Comparison of ENCODE assay signal across 9 mouse cellular contexts in genomic region chr4:123248971-123249567, GRCm38 (mm10). TPM values are rescaled to one million over a fixed set of nuclear protein-coding genes. Genes with fewer than 3 reads are reported as not detected.
DNase-seq lines count a peak whose midpoint lies in the region; ATAC-seq and TF ChIP-seq lines count a peak whose summit lies in the region.
"Had no signal": no experiment of that assay in that cellular context is flagged by ENCODE, and none has a peak within 500 bp of the region (broad histone marks: within the 10 kb centered on the region; RNA-seq: fewer than 3 reads in every experiment).

No protein-coding gene starts in this region.

- H3K4me2 ChIP-seq in hindbrain, embryonic 11.5 days (replicated peaks; ENCODE audit: low read depth, low read length) = no peak overlapping the region

- no peaks in the 10 kb centered on the region for H3K9me3 ChIP-seq in hindbrain, embryonic 10.5 days
- H3K9me3 ChIP-seq in hindbrain, embryonic 11.5 days (ENCODE audit: control insufficient read depth, low read length) = no peaks in the 10 kb centered on the region

- no peak for DNase-seq in hindbrain, embryonic 10.5 days (ENCODE audit: low spot score)
- DNase-seq in hindbrain, embryonic 11.5 days (ENCODE audit: low spot score) = no peak
- peak; percentile 36 to 75 for DNase-seq in gastrocnemius, postnatal 4 days (ENCODE audit: low spot score in 2 of 2)
- DNase-seq in layer of hippocampus, postnatal 10 days (ENCODE audit: low spot score in 2 of 2) = peak; percentile 69 to 71
- DNase-seq in T-cell, adult 2 months (ENCODE audit: low spot score) = no peak

- no peaks in the 10 kb centered on the region for H3K27me3 ChIP-seq in hindbrain, embryonic 10.5 days (ENCODE audit: insufficient read depth, poor library complexity, severe bottlenecking)
- no peaks in the 10 kb centered on the region for H3K27me3 ChIP-seq in hindbrain, embryonic 11.5 days (ENCODE audit: control insufficient read depth, insufficient read depth, low read length)

- WGBS in hindbrain, embryonic 10.5 days = 82% methylated on average over 7 of the region's 7 CpGs
- 80% methylated on average over 7 of the region's 7 CpGs for WGBS in hindbrain, embryonic 11.5 days
- WGBS in olfactory bulb, adult 2 months = 65% methylated on average over 7 of the region's 7 CpGs

- H3K9ac ChIP-seq in hindbrain, embryonic 11.5 days (ENCODE audit: low read depth, low read length) = no peak overlapping the region

- ATAC-seq in hindbrain, embryonic 11.5 days (ENCODE audit: low FRiP score) = no peak
- ATAC-seq in cerebellum, adult (ENCODE audit: insufficient number of reproducible peaks, low FRiP score, low TSS enrichment) = peak; percentile 90
- ATAC-seq in CD4-positive, CD25-positive, alpha-beta regulatory T cell, adult 4 months = no peak

- no peak for TF ChIP-seq CTCF in olfactory bulb, adult 2 months (IDR thresholded peaks at IDR 0.05; ENCODE audit: insufficient read depth, low read depth, low read length)

- H3K4me1 ChIP-seq in hindbrain, embryonic 10.5 days (replicated peaks) = peaks cover 35% of the 10 kb centered on the region
- no peaks in the 10 kb centered on the region for H3K4me1 ChIP-seq in hindbrain, embryonic 11.5 days (replicated peaks; ENCODE audit: control insufficient read depth, insufficient read depth, low read length)
- H3K4me1 ChIP-seq in olfactory bulb, adult 2 months (ENCODE audit: control insufficient read depth, insufficient read depth, low read length) = peaks cover 26% of the 10 kb centered on the region

- peak overlapping the region; percentile 24; the same call in 1 of the 2 replicates for H3K27ac ChIP-seq in hindbrain, embryonic 10.5 days
- no peak overlapping the region for H3K27ac ChIP-seq in hindbrain, embryonic 11.5 days (ENCODE audit: low read depth, low read length)
- H3K27ac ChIP-seq in olfactory bulb, adult 2 months (ENCODE audit: insufficient read depth, low read depth, low read length) = peak overlapping the region; percentile 31

- no peaks in the 10 kb centered on the region for H3K36me3 ChIP-seq in hindbrain, embryonic 10.5 days
- no peaks in the 10 kb centered on the region for H3K36me3 ChIP-seq in hindbrain, embryonic 11.5 days (ENCODE audit: control insufficient read depth, insufficient read depth, low read length)

- TF ChIP-seq POLR2A in olfactory bulb, adult 2 months (IDR thresholded peaks at IDR 0.05; ENCODE audit: insufficient read depth, low read depth, low read length) = no peak

- H3K4me3 ChIP-seq in hindbrain, embryonic 10.5 days = no peak overlapping the region
- H3K4me3 ChIP-seq in hindbrain, embryonic 11.5 days (ENCODE audit: low read depth, low read length) = no peak overlapping the region
- no peak overlapping the region for H3K4me3 ChIP-seq in olfactory bulb, adult 2 months (ENCODE audit: insufficient read depth, low read depth, low read length)

RNA-seq across cellular contexts. Expression of gene Pabpc4, which starts 13.1 kb away (rescaled TPM):
- polyA plus RNA-seq in hindbrain, embryonic 10.5 days (2016; fragmentation: Nextera tagmentation; extraction: Ambion mirVana) = 36.2 and 51.2 TPM in 2 replicates
- 38.0 and 47.1 TPM in 2 replicates for polyA plus RNA-seq in hindbrain, embryonic 11.5 days (2014; fragmentation: Nextera tagmentation; extraction: Ambion mirVana)
- total RNA-seq in gastrocnemius, postnatal 4 days (2021) = 100 to 1,000 TPM; 209 to 262 TPM
- total RNA-seq in layer of hippocampus, postnatal 10 days (2021) = 10 to 100 TPM; 47.0 to 49.9 TPM
- not detected in 2 replicates for polyA plus RNA-seq in olfactory bulb, adult 2 months (2012; ENCODE audit: insufficient read depth, insufficient read length, low replicate concordance, missing spikeins)
- 10 to 100 TPM; 10.3 to 17.7 TPM for polyA plus RNA-seq in CD4-positive, CD25-positive, alpha-beta regulatory T cell, adult 4 months (2017; shearing (Covaris generic))

RNA-seq across cellular contexts. Expression of gene Heyl, which starts 15.7 kb away (rescaled TPM):
- 11.5 and 21.7 TPM in 2 replicates for polyA plus RNA-seq in hindbrain, embryonic 10.5 days (2016; fragmentation: Nextera tagmentation; extraction: Ambion mirVana)
- 10.5 and 14.2 TPM in 2 replicates for polyA plus RNA-seq in hindbrain, embryonic 11.5 days (2014; fragmentation: Nextera tagmentation; extraction: Ambion mirVana)
- total RNA-seq in gastrocnemius, postnatal 4 days (2021) = 10 to 100 TPM; 25.9 to 30.8 TPM
- 1 to 10 TPM; 7.3 to 8.5 TPM for total RNA-seq in layer of hippocampus, postnatal 10 days (2021)
- polyA plus RNA-seq in olfactory bulb, adult 2 months (2012; ENCODE audit: insufficient read depth, insufficient read length, low replicate concordance, missing spikeins) = not detected in 2 replicates
- polyA plus RNA-seq in CD4-positive, CD25-positive, alpha-beta regulatory T cell, adult 4 months (2017; shearing (Covaris generic)) = not detected
- total RNA-seq: neutrophil, adult 5-6 weeks had no signal

RNA-seq across cellular contexts. Expression of gene Nt5c1a, which starts 47.8 kb away (rescaled TPM):
- polyA plus RNA-seq in hindbrain, embryonic 10.5 days (2016; fragmentation: Nextera tagmentation; extraction: Ambion mirVana) = not detected in 2 replicates
- polyA plus RNA-seq in hindbrain, embryonic 11.5 days (2014; fragmentation: Nextera tagmentation; extraction: Ambion mirVana) = not detected in 2 replicates
- 1 to 10 TPM; 3.3 to 9.3 TPM for total RNA-seq in gastrocnemius, postnatal 4 days (2021)
- 1 to 10 TPM; 6.9 to 7.4 TPM for total RNA-seq in layer of hippocampus, postnatal 10 days (2021)
- polyA plus RNA-seq in olfactory bulb, adult 2 months (2012; ENCODE audit: insufficient read depth, insufficient read length, low replicate concordance, missing spikeins) = not detected in 2 replicates
- polyA plus RNA-seq in CD4-positive, CD25-positive, alpha-beta regulatory T cell, adult 4 months (2017; shearing (Covaris generic)) = not detected
- total RNA-seq: neutrophil, adult 5-6 weeks had no signal

Comparison
In these comparisons a context has a peak if more than half of its experiments do, and no peak if none do; other contexts are left out.
1. DNase-seq: peak in gastrocnemius, postnatal 4 days (2 of 2) and layer of hippocampus, postnatal 10 days (2 of 2); none in hindbrain, embryonic 10.5 days (single experiment), hindbrain, embryonic 11.5 days (single experiment) and T-cell, adult 2 months (single experiment).
2. RNA of gene Heyl, which starts 15.7 kb away (polyA plus RNA-seq): 11.5 to 21.7 TPM in hindbrain, embryonic 10.5 days and 10.5 to 14.2 TPM in hindbrain, embryonic 11.5 days; not detected in olfactory bulb, adult 2 months and not detected in CD4-positive, CD25-positive, alpha-beta regulatory T cell, adult 4 months; every median in the first group is over 10 times any median in the second.